Mouse (Mus musculus) cortical plate, adult 2 months (tissue): Measurements from ENCODE around the gene Ntn1.

Source experiments
- CTCF ChIP-seq: fragments of 200-500 bp; IDR thresholded peaks from 2 replicates; pipeline ENCODE4 v1.5.1; 2011; ENCODE audit warnings: mild to moderate bottlenecking, control low read depth, low read length; ENCODE audit not compliant: insufficient read depth; ENCODE audit errors: extremely low read depth
- POLR2A ChIP-seq: fragments of 200-500 bp; IDR thresholded peaks from 2 replicates; pipeline ENCODE4 v1.6.1; 2011; ENCODE audit warnings: mild to moderate bottlenecking, low read length, control low read depth; ENCODE audit not compliant: insufficient read depth; ENCODE audit errors: extremely low read depth

GRCm38 (mm10) chr11:68384131-68384530, 16.5 kb downstream of the Ntn1 start:
- no peak for TF ChIP-seq CTCF
- no peak for TF ChIP-seq POLR2A
